Mouse (Mus musculus): ENCODE measurements at regions not wholly inside any gene's neighbourhood (a gene's known extent, or its start where the extent isn't known, plus 50 kb on each side); places are given as distances from the start of the nearest gene placed in this dataset.

GRCm38 (mm10) chr1:121085101-121085727, 247.2 kb downstream of the Insig2 start:
- no peak for ATAC-seq
- no peak overlapping the region for H3K4me2 ChIP-seq (ENCODE audit: low read depth, low read length)
- H3K27ac ChIP-seq (ENCODE audit: low read depth), result no peak overlapping the region
- no peaks in the 10 kb centered on the region for H3K9me3 ChIP-seq (ENCODE audit: low read length)
- H3K36me3 ChIP-seq (replicated peaks; ENCODE audit: insufficient read depth, low read length), result no peaks in the 10 kb centered on the region
- 65% methylated on average over 2 of the region's 2 CpGs for WGBS (ENCODE audit: insufficient replicate concordance)
- no peak overlapping the region for H3K4me3 ChIP-seq (ENCODE audit: low read depth, low read length)
- no peaks in the 10 kb centered on the region for H3K27me3 ChIP-seq (ENCODE audit: insufficient read depth, low read length)
- DNase-seq, result no peak
- no peaks in the 10 kb centered on the region for H3K4me1 ChIP-seq (ENCODE audit: insufficient read depth)
- TF ChIP-seq CTCF (IDR thresholded peaks at IDR 0.05; ENCODE audit: low read depth), result no peak
- no peak for TF ChIP-seq EP300 (IDR thresholded peaks at IDR 0.05; ENCODE audit: low read depth)
- H3K9ac ChIP-seq (replicated peaks), result no peak overlapping the region

- no peak overlapping the region for H3K27ac ChIP-seq (ENCODE audit: low read depth)
- H3K36me3 ChIP-seq (replicated peaks; ENCODE audit: insufficient read depth, low read length), result no peaks in the 10 kb centered on the region
- no peak for ATAC-seq
- TF ChIP-seq EP300 (IDR thresholded peaks at IDR 0.05; ENCODE audit: low read depth) (no peak), CTCF (IDR thresholded peaks at IDR 0.05; ENCODE audit: low read depth) (no peak)
- H3K4me2 ChIP-seq (ENCODE audit: low read depth, low read length), result no peak overlapping the region
- no peak overlapping the region for H3K9ac ChIP-seq (replicated peaks)
- H3K4me1 ChIP-seq (ENCODE audit: insufficient read depth), result no peaks in the 10 kb centered on the region
- H3K27me3 ChIP-seq (ENCODE audit: insufficient read depth, low read length), result no peaks in the 10 kb centered on the region
- WGBS (ENCODE audit: insufficient replicate concordance), result 39% methylated on average over 7 of the region's 7 CpGs
- H3K9me3 ChIP-seq (ENCODE audit: low read length), result no peaks in the 10 kb centered on the region
- no peak for DNase-seq
- H3K4me3 ChIP-seq (ENCODE audit: low read depth, low read length), result no peak overlapping the region
Measured at GRCm38 (mm10) chr1:121087124-121087887, 245.1 kb downstream of the Insig2 start.

DNA sequence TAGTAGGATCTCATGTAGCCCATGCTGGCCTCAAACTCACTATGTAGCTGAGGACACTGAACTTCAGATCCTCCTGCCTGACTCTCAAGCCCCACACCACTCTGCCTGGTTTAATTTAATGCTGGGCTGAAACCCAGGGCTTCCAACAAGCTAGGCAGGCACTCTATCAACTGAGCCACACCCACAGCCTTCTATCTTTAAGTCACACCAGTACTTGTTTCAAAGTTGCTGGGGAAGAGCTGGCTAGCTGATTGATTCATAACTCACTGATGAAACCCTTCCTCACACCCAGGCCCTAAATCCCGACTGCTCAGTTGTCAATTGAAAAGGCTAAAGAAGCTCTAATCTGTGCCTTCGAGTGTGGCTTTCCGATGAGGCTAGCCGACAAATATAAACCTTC, 241.8 kb downstream of the Insig2 start:
- H3K27me3 ChIP-seq (ENCODE audit: insufficient read depth, low read length), result no peaks in the 10 kb centered on the region
- no peak for ATAC-seq

GRCm38 (mm10) chr1:121092870-121093269, 239.5 kb downstream of the Insig2 start:
- no peaks in the 10 kb centered on the region for H3K4me1 ChIP-seq (ENCODE audit: insufficient read depth)
- H3K27me3 ChIP-seq (ENCODE audit: insufficient read depth, low read length), result no peaks in the 10 kb centered on the region
- DNase-seq (no peak), ATAC-seq (no peak)
- H3K4me3 ChIP-seq (ENCODE audit: low read depth, low read length), result no peak overlapping the region
- 41% methylated on average over 5 of the region's 5 CpGs for WGBS (ENCODE audit: insufficient replicate concordance)
- H3K27ac ChIP-seq (ENCODE audit: low read depth), result no peak overlapping the region
- no peak overlapping the region for H3K9ac ChIP-seq (replicated peaks)
- no peak for TF ChIP-seq EP300 (IDR thresholded peaks at IDR 0.05; ENCODE audit: low read depth)
- TF ChIP-seq CTCF (IDR thresholded peaks at IDR 0.05; ENCODE audit: low read depth), result no peak
- H3K4me2 ChIP-seq (ENCODE audit: low read depth, low read length), result no peak overlapping the region
- no peaks in the 10 kb centered on the region for H3K36me3 ChIP-seq (replicated peaks; ENCODE audit: insufficient read depth, low read length)
- no peaks in the 10 kb centered on the region for H3K9me3 ChIP-seq (ENCODE audit: low read length)

More for the DNA sequence above, 241.8 kb downstream of the Insig2 start:
- no peak overlapping the region for H3K27ac ChIP-seq (ENCODE audit: low read depth)
- no peak for DNase-seq
- H3K4me2 ChIP-seq (ENCODE audit: low read depth, low read length), result no peak overlapping the region
- H3K4me3 ChIP-seq (ENCODE audit: low read depth, low read length), result no peak overlapping the region
- TF ChIP-seq CTCF (IDR thresholded peaks at IDR 0.05; ENCODE audit: low read depth) (no peak), EP300 (IDR thresholded peaks at IDR 0.05; ENCODE audit: low read depth) (no peak)
- no peaks in the 10 kb centered on the region for H3K36me3 ChIP-seq (replicated peaks; ENCODE audit: insufficient read depth, low read length)
- no peaks in the 10 kb centered on the region for H3K4me1 ChIP-seq (ENCODE audit: insufficient read depth)
- WGBS (ENCODE audit: insufficient replicate concordance), result 82% methylated on average over 4 of the region's 4 CpGs
- no peak overlapping the region for H3K9ac ChIP-seq (replicated peaks)
- no peaks in the 10 kb centered on the region for H3K9me3 ChIP-seq (ENCODE audit: low read length)

- H3K9ac ChIP-seq (replicated peaks), result 0 out of 2 replicates have a peak overlapping the region, but pooled peaks have one; percentile 6
- H3K27ac ChIP-seq (ENCODE audit: low read depth), result no peak overlapping the region
- no peaks in the 10 kb centered on the region for H3K36me3 ChIP-seq (replicated peaks; ENCODE audit: insufficient read depth, low read length)
- no peaks in the 10 kb centered on the region for H3K27me3 ChIP-seq (ENCODE audit: insufficient read depth, low read length)
- 11% methylated on average over 28 of the region's 28 CpGs for WGBS (ENCODE audit: insufficient replicate concordance)
- H3K4me1 ChIP-seq (ENCODE audit: insufficient read depth), result no peaks in the 10 kb centered on the region
- no peaks in the 10 kb centered on the region for H3K9me3 ChIP-seq (ENCODE audit: low read length)
- TF ChIP-seq CTCF (IDR thresholded peaks at IDR 0.05; ENCODE audit: low read depth) (no peak), EP300 (IDR thresholded peaks at IDR 0.05; ENCODE audit: low read depth) (peak; percentile 34; the same call in 1 of the 2 replicates)
- H3K4me3 ChIP-seq (ENCODE audit: low read depth, low read length), result peak overlapping the region; percentile 17; the same call in 1 of the 2 replicates
- 0 out of 2 replicates have a peak, but pooled peaks have one; percentile 25 for ATAC-seq
- H3K4me2 ChIP-seq (ENCODE audit: low read depth, low read length), result peak overlapping the region; percentile 50
- peak; percentile 14 for DNase-seq
Measured at GRCm38 (mm10) chr1:121096551-121097550, 235.5 kb downstream of the Insig2 start.
